Mouse (Mus musculus) adipocyte (in vitro differentiated cells): ENCODE measurements at regions not wholly inside any gene's neighbourhood (a gene's known extent, or its start where the extent isn't known, plus 50 kb on each side); places are given as distances from the start of the nearest gene placed in this dataset.

Source experiments
- DNase-seq: peaks from one replicate; pipeline ENCODE4 v3.0.0-alpha.2; 2016; ENCODE audit warnings: low spot score

DNA sequence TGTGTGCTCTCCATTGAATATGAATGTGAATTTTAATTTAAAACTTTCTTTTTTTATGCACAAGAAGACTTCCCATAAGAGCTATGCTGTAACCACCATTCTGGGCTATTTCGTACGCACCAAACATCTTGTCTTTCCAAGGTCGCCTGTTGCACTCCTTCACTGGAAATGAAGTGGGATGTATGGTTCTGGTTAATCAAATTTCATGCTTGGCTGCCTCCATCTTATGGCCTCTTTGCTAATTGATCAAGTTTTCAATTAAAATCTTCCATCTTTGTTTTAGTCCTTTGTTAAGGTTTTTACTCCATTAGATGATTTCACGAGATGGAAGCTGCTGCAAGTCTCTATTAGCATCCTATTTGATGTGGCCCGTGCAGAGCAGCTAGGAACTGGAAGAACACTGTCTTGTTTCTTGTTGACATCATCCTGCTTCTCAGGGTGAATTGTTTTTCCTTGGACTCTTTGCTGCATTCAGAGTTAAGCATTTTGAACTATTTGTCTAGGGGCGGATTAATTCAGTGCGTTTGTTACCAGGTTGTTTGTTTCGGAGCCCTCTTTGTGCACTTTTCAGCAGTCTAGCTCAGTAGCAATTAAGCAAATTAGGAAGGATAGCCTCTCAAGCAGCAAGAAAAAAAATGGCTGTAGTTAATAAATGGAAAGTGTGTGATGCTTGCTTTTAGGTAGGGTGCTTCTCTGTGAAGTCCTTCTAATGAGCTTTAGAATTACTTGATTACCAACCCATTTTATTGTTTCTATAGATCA, 147.4 kb upstream of the Alcam start:
- DNase-seq, result no peak

DNA sequence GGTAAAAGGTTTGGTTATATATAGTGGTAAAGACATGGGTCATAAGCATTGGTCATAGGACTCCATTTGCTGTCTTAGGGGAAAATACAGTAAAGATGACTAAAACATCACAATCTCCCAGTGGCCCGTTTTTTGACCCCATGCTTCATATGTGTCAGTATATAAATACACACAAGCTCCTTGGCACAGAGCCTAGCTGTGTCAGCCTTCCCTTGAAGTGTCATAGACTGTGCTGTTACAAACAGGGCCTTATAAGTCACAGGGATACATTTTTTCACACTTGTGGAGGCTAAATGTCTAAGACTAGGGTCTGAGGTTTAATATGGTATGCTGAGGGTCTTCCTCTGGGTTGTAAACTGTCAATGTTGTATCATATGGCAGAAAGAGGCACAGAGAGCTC, 144.4 kb upstream of the Alcam start:
- DNase-seq, result no peak

DNA sequence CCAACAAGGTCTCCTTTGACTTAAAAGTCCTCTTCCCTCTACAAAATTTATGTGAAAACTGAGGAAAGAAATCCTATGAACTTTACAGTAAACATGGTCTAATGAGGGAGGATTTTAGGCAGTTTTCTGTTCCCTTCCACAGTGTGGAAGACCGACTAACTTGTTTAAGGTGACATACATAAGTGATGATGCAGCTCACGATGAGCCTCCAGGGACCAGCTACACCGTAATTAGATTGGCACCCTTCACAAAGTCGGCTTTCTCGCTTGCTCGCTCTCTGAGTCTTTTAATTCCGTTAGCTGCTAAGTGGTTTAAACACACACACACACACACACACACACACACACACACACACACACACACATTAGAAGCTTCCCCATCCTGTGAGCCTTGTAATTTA, 143.3 kb upstream of the Alcam start:
- DNase-seq, result no peak

DNA sequence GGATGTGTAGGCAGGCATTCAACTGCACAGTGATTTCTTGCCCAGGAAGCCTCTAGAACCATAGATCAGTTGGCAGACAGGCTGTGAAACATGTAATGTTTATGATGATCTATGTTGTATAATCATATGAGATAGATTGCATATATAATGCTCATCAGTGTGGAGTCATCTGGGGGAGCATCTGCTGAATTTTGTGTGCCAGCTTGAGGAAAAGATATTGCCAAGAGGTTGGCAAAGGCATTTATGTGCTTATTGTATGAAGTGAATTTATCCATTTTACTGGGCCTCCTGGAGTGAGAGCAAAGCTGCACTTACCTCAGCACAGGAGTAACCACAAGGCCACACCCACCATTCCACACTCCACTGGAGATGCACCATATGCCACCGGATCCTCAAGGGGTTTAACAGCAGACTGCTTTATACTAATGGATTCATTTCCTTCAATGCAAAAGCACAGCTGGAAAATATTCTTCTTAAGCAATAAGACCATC, 134.5 kb upstream of the Alcam start:
- DNase-seq, result no peak

DNA sequence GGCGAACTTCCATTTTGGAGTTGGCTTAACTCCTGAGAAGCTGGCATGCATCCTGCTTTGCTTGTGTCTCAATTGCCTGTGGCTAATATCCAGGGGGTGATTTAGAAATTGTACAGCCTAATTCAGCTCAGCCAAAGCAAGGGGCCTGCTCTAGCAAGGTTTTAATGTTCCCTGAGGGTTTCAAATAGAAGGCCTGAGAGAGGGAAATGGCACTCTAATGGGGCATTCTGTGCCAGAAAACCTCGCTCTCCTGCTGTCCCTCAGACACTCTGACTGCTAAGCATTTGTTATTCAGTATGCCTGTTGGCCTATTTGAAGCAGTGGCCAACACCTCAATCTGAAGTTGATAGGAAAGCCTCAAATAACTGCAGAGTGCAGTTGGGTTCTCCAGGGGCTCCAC, 115.2 kb upstream of the Alcam start:
- peak; percentile 39 for DNase-seq

DNA sequence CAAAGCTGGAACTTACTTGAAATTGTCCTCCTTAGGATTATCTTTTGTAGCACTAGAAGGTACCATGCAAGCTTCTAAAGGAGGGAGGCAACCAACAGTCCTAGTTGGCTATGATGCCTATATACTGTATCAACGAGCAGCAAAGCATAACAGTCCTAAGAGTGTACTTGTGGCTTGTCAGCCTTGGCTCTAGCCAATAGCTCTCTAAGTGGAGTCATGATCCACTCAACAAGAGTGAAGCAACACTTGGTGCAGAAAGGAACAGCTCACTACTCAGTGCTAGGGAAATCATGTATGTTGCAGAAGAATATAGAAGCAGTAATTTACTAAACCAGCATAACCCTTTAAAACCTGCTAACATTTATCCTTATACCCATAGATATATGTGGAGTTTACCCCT, 82.4 kb upstream of the Alcam start:
- DNase-seq, result no peak

DNA sequence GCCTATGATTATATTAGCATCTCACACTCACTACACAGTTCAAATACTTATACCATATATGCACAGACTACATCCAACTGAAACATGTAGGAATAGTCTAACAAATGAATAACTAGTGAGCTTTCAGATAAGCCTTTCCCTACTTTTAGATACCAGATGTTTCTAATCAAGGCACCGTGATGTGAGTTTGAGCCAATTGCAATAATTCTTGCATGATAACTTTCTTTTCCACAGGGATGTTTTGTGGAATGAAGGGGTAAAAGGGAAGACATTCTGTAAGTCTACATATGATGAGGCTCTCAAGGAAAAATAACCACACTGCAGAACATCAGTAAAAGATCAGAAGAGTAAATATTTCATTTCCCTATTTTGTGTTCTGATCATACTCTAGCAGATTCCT, 80.7 kb upstream of the Alcam start:
- DNase-seq, result no peak

DNA sequence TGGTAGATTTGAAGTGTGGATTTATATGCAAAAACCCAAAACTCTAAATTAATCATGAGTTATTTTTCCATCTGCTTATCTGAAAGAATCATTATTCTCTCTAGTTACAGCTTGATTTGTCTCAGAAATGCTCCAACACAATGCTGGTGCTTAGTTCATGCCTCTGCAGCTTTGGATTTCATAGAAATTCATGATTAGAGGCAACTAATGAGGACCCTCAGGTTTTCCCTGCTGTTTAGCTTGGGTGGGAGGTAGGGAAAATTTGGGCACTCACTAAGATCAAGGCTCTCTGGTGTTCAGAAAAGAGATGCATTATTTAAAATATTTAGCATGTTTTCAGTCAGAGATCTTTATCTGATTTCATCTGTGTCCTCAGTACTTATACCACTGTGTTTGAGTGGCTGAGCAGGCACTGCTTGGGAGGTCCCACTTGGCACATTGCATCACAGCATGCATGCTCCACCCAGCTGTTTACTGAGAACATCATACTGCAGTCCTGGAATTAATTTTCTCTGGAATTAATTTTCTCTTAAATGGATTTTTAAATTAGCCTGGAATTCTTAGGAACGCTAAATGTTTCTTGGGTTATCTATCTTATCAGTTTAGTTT, 78.7 kb upstream of the Alcam start:
- no peak for DNase-seq

DNA sequence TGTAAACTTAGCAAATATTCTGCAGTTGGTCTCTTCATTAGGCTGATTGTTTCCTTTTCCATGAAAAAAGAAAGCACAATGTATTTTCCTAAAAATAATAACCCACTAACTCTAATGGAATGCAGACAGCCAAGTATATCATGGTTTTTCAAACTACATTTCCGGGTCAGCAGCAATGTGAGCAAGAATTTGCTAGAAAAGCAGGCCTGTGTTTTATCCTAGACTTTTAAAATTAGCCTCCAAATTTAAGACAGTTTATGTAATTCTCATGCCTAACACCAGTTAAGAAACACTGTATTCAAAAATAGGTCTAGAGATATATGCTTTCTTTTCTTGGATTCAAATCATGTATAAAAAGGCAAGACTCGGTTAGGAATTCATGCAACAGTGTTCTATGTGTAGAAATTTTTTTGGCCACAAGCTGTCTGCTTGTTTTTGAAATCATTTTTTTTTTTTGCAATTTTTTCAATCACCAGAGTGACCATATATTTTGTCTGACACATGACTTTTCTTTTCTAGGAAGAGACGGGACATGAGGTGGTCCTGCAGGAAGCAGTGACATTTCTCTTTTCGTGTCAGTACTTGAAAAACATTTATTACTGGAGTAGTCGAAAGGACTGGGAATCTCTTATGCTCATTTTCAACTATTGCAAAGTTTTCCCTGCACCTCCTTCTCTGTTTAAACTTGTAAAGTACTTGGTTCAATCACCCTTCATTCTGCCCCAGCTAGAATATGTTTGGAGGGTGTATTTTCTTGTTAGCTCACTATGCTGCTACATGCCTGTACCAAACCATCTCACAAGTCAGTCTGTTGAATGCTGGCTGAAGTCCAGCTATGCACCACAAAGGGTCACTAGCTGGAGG, 59.9 kb upstream of the Alcam start:
- DNase-seq, result no peak

DNA sequence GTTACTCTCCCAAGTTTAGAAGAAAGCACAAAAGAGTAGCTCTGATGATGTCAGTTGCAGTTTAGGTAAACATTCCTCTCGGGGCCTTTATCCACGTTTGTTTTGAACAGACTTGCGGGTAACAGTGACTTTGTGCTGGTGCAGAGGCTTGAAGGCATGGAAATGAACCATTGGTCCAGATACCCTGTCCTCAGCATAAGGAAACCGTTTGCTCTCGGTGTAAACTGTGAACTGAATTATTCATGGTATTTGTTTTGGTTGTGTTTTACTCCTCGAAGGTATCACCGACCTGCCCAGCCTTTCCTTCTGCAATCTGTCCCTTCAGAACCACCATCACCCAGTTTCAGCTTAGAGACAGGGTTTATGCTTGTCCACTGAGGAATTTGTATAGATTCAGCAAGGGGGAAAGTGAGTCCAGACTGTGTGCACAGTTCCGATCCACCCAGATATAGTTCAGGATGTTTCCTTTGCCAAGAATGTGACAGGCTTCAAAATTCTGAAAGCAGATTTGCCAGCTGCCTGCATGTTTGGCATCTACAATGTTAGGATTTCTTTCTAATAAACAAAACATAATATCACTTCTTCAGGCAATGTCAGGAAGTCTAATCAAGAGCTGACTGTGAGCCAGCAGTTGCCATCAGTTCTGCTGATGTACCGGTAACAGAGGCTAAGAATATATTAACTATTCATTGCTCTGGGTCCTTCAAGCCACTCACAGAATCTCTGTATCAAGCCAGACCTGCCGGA, 54.9 kb upstream of the Alcam start:
- no peak for DNase-seq
